Mouse (Mus musculus): ENCODE measurements at regions not wholly inside any gene's neighbourhood (a gene's known extent, or its start where the extent isn't known, plus 50 kb on each side); places are given as distances from the start of the nearest gene placed in this dataset.

- no peak for ATAC-seq
- no peak overlapping the region for H3K27ac ChIP-seq (ENCODE audit: low read depth, low read length)
- no peak overlapping the region for H3K9ac ChIP-seq (ENCODE audit: low read depth, low read length)
- H3K36me3 ChIP-seq (ENCODE audit: control insufficient read depth, insufficient read depth): no peaks in the 10 kb centered on the region
- H3K27me3 ChIP-seq (replicated peaks; ENCODE audit: control insufficient read depth, insufficient read depth, low read length): peaks cover 6% of the 10 kb centered on the region; the same call in 1 of the 2 replicates
- H3K9me3 ChIP-seq (ENCODE audit: control insufficient read depth): no peaks in the 10 kb centered on the region
- H3K4me3 ChIP-seq (ENCODE audit: low read depth, low read length): no peak overlapping the region
- no peaks in the 10 kb centered on the region for H3K4me1 ChIP-seq (replicated peaks; ENCODE audit: control insufficient read depth, insufficient read depth, low read length)
- no peak for TF ChIP-seq CTCF (IDR thresholded peaks at IDR 0.05; ENCODE audit: low read depth)
- WGBS: 80% methylated on average over 4 of the region's 4 CpGs
- no peak overlapping the region for H3K4me2 ChIP-seq (replicated peaks; ENCODE audit: low read depth)
Measured at GRCm38 (mm10) chr8:109109390-109109789, 384.4 kb upstream of the Pmfbp1 start.

GRCm38 (mm10) chr8:109121776-109122175, 372.1 kb upstream of the Pmfbp1 start:
- Histone ChIP-seq H3K4me1 (replicated peaks; ENCODE audit: control insufficient read depth, insufficient read depth, low read length) (no peaks in the 10 kb centered on the region), H3K4me2 (replicated peaks; ENCODE audit: low read depth) (no peak overlapping the region), H3K36me3 (ENCODE audit: control insufficient read depth, insufficient read depth) (no peaks in the 10 kb centered on the region), H3K9me3 (ENCODE audit: control insufficient read depth) (no peaks in the 10 kb centered on the region), H3K27ac (ENCODE audit: low read depth, low read length) (no peak overlapping the region), H3K4me3 (ENCODE audit: low read depth, low read length) (no peak overlapping the region), H3K27me3 (replicated peaks; ENCODE audit: control insufficient read depth, insufficient read depth, low read length) (no peaks in the 10 kb centered on the region), H3K9ac (ENCODE audit: low read depth, low read length) (no peak overlapping the region)
- 54% methylated on average over 6 of the region's 6 CpGs for WGBS
- TF ChIP-seq CTCF (IDR thresholded peaks at IDR 0.05; ENCODE audit: low read depth): no peak
- ATAC-seq: no peak

GRCm38 (mm10) chr8:109142495-109143158, 351.2 kb upstream of the Pmfbp1 start:
- Histone ChIP-seq H3K4me2 (replicated peaks; ENCODE audit: low read depth) (no peak overlapping the region), H3K27me3 (replicated peaks; ENCODE audit: control insufficient read depth, insufficient read depth, low read length) (no peaks in the 10 kb centered on the region), H3K9ac (ENCODE audit: low read depth, low read length) (no peak overlapping the region), H3K4me1 (replicated peaks; ENCODE audit: control insufficient read depth, insufficient read depth, low read length) (no peaks in the 10 kb centered on the region), H3K9me3 (ENCODE audit: control insufficient read depth) (no peaks in the 10 kb centered on the region), H3K4me3 (ENCODE audit: low read depth, low read length) (no peak overlapping the region), H3K36me3 (ENCODE audit: control insufficient read depth, insufficient read depth) (no peaks in the 10 kb centered on the region), H3K27ac (ENCODE audit: low read depth, low read length) (no peak overlapping the region)
- WGBS: 83% methylated on average over 8 of the region's 8 CpGs
- TF ChIP-seq CTCF (IDR thresholded peaks at IDR 0.05; ENCODE audit: low read depth): no peak
- no peak for ATAC-seq

GRCm38 (mm10) chr8:109151711-109152110, 342.1 kb upstream of the Pmfbp1 start:
- Histone ChIP-seq H3K27ac (ENCODE audit: low read depth, low read length) (no peak overlapping the region), H3K4me1 (replicated peaks; ENCODE audit: control insufficient read depth, insufficient read depth, low read length) (no peaks in the 10 kb centered on the region), H3K36me3 (ENCODE audit: control insufficient read depth, insufficient read depth) (no peaks in the 10 kb centered on the region), H3K9ac (ENCODE audit: low read depth, low read length) (no peak overlapping the region), H3K9me3 (ENCODE audit: control insufficient read depth) (0 out of 2 replicates have a peak, but pooled peaks cover 4% of the 10 kb centered on the region), H3K4me2 (replicated peaks; ENCODE audit: low read depth) (no peak overlapping the region), H3K27me3 (replicated peaks; ENCODE audit: control insufficient read depth, insufficient read depth, low read length) (no peaks in the 10 kb centered on the region), H3K4me3 (ENCODE audit: low read depth, low read length) (no peak overlapping the region)
- 72% methylated on average over 4 of the region's 4 CpGs for WGBS
- TF ChIP-seq CTCF (IDR thresholded peaks at IDR 0.05; ENCODE audit: low read depth): no peak
- no peak for ATAC-seq

GRCm38 (mm10) chr8:109155489-109155888, 338.3 kb upstream of the Pmfbp1 start:
- WGBS: 65% methylated on average over 11 of the region's 11 CpGs
- no peak for ATAC-seq
- H3K9me3 ChIP-seq (ENCODE audit: control insufficient read depth): 0 out of 2 replicates have a peak, but pooled peaks cover 4% of the 10 kb centered on the region
- no peaks in the 10 kb centered on the region for H3K4me1 ChIP-seq (replicated peaks; ENCODE audit: control insufficient read depth, insufficient read depth, low read length)
- H3K27ac ChIP-seq (ENCODE audit: low read depth, low read length): no peak overlapping the region
- H3K27me3 ChIP-seq (replicated peaks; ENCODE audit: control insufficient read depth, insufficient read depth, low read length): no peaks in the 10 kb centered on the region
- no peak overlapping the region for H3K4me3 ChIP-seq (ENCODE audit: low read depth, low read length)
- H3K4me2 ChIP-seq (replicated peaks; ENCODE audit: low read depth): no peak overlapping the region
- no peak overlapping the region for H3K9ac ChIP-seq (ENCODE audit: low read depth, low read length)
- no peaks in the 10 kb centered on the region for H3K36me3 ChIP-seq (ENCODE audit: control insufficient read depth, insufficient read depth)
- TF ChIP-seq CTCF (IDR thresholded peaks at IDR 0.05; ENCODE audit: low read depth): no peak

- Histone ChIP-seq H3K4me3 (ENCODE audit: low read depth, low read length) (no peak overlapping the region), H3K27ac (ENCODE audit: low read depth, low read length) (no peak overlapping the region), H3K4me1 (replicated peaks; ENCODE audit: control insufficient read depth, insufficient read depth, low read length) (no peaks in the 10 kb centered on the region), H3K9ac (ENCODE audit: low read depth, low read length) (no peak overlapping the region), H3K4me2 (replicated peaks; ENCODE audit: low read depth) (no peak overlapping the region), H3K36me3 (ENCODE audit: control insufficient read depth, insufficient read depth) (no peaks in the 10 kb centered on the region), H3K9me3 (ENCODE audit: control insufficient read depth) (0 out of 2 replicates have a peak, but pooled peaks cover 4% of the 10 kb centered on the region), H3K27me3 (replicated peaks; ENCODE audit: control insufficient read depth, insufficient read depth, low read length) (no peaks in the 10 kb centered on the region)
- WGBS: 72% methylated on average over 8 of the region's 8 CpGs
- TF ChIP-seq CTCF (IDR thresholded peaks at IDR 0.05; ENCODE audit: low read depth): no peak
- ATAC-seq: no peak
Measured at GRCm38 (mm10) chr8:109156016-109156415, 337.8 kb upstream of the Pmfbp1 start.

Measured in intestine, postnatal 0 days (tissue).